Mouse (Mus musculus): ENCODE data around the gene Samd1. TPM values are rescaled to one million over a fixed set of nuclear protein-coding genes. Genes with fewer than 3 reads are reported as not detected.

The Samd1 gene
- polyA plus RNA-seq, 1 experiment, result 153 TPM

DNA sequence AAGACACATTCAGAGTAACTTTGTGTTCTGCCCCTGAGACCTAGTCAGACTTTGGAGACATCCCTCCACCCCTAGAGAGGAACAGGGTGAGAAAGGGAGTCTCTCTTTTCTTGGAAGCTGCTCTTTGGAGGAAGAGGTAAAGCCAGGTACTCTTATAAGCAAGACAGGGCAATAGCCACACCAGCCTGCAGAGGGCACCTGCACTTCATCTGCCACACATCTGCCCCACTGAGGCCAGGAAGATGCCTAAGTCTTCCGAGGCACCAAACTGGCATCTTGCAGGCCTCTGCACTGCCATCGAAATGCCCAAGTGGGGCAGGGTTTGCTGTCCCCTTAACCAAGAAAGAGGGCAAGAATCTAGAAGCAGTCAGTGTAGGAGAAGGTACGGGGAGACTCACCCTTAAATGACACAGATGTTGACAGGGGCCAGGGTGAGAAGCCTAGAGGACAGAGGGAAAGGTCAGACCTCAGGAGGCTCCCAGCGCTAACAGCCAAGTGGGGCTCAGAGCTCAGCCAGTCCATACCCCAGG, 21.3 kb upstream of the Samd1 start:
- Histone ChIP-seq H3K27ac (ENCODE audit: control insufficient read depth, insufficient read depth, low read length) (no peak overlapping the region), H3K27me3 (ENCODE audit: control insufficient read depth, insufficient read depth, low read length) (no peaks in the 10 kb centered on the region), H3K4me1 (replicated peaks; ENCODE audit: control insufficient read depth, insufficient read depth, low read length) (peaks cover 31% of the 10 kb centered on the region), H3K36me3 (ENCODE audit: control insufficient read depth, insufficient read depth, low read length) (no peaks in the 10 kb centered on the region), H3K4me3 (ENCODE audit: control insufficient read depth, insufficient read depth, low read length) (no peak overlapping the region)
- peak; percentile 45; the same call in 1 of the 2 replicates for TF ChIP-seq CTCF (IDR thresholded peaks at IDR 0.05; ENCODE audit: borderline replicate concordance, control insufficient read depth, extremely low read depth, insufficient read depth, low read length, poor library complexity)
- TF ChIP-seq POLR2A (IDR thresholded peaks at IDR 0.05; ENCODE audit: control insufficient read depth, extremely low read depth, insufficient read depth, low read length, poor library complexity), result no peak
- WGBS, result 75% methylated on average over 4 of the region's 4 CpGs
- DNase-seq, result peak; percentile 56

DNA sequence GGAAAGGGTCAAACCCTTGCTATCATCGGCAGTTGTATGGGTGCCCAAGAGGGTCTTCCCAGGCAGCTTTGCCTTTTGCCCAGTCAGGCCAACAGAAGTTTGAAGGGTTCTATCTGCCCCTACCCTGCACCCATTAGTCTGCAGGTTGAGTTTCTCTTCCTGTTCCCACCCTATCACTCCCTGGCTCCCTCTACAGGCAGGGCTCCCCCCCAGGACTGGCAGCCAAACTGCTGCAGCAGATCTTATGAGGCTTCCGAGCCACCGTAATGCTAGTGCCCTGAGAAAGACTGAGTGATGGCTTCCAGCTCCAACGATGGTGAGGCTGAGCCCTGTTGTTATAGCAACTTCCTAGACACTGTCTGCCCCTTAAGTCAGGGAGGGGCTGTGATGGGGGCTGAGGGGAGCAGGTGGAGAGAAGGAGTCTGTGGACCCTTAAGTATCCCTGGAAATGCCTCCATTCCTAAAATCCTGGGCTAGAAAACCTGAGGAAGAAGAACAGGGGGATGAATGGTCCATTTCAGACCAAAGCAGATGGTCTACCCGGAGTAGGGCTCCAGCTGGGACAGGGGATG, 20.6 kb upstream of the Samd1 start:
- H3K27ac ChIP-seq (ENCODE audit: control insufficient read depth, insufficient read depth, low read length), result no peak overlapping the region
- H3K36me3 ChIP-seq (ENCODE audit: control insufficient read depth, insufficient read depth, low read length), result no peaks in the 10 kb centered on the region
- WGBS, result 94% methylated on average over 5 of the region's 5 CpGs
- no peaks in the 10 kb centered on the region for H3K27me3 ChIP-seq (ENCODE audit: control insufficient read depth, insufficient read depth, low read length)
- H3K4me1 ChIP-seq (replicated peaks; ENCODE audit: control insufficient read depth, insufficient read depth, low read length), result peaks cover 28% of the 10 kb centered on the region
- no peak overlapping the region for H3K4me3 ChIP-seq (ENCODE audit: control insufficient read depth, insufficient read depth, low read length)
- TF ChIP-seq CTCF (IDR thresholded peaks at IDR 0.05; ENCODE audit: borderline replicate concordance, control insufficient read depth, extremely low read depth, insufficient read depth, low read length, poor library complexity) (no peak), POLR2A (IDR thresholded peaks at IDR 0.05; ENCODE audit: control insufficient read depth, extremely low read depth, insufficient read depth, low read length, poor library complexity) (no peak)
- peak; percentile 20 for DNase-seq

DNA sequence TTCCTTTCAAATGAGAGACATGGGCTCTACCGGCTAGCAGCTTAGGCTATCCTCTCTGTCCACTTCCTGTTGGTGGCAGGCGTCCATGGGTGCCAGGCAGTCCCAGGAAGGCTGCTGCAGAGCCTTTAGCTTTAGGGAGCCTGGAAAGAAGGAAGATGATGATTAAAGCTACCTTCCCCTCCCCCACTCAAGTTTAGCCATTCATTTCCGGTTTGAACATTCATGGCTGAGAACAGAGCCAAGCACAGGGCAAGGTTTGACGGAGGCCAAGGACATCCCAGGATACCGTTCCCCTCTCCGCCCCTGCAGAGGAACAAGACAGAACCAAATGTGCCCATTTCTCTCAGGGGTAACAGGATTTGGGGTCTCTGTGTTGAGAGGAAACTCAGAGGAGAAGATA, 19.8 kb upstream of the Samd1 start:
- Histone ChIP-seq H3K36me3 (ENCODE audit: control insufficient read depth, insufficient read depth, low read length) (no peaks in the 10 kb centered on the region), H3K4me1 (replicated peaks; ENCODE audit: control insufficient read depth, insufficient read depth, low read length) (peaks cover 25% of the 10 kb centered on the region), H3K4me3 (ENCODE audit: control insufficient read depth, insufficient read depth, low read length) (no peak overlapping the region), H3K27ac (ENCODE audit: control insufficient read depth, insufficient read depth, low read length) (no peak overlapping the region), H3K27me3 (ENCODE audit: control insufficient read depth, insufficient read depth, low read length) (no peaks in the 10 kb centered on the region)
- no peak for DNase-seq
- 65% methylated on average over 6 of the region's 6 CpGs for WGBS
- TF ChIP-seq CTCF (IDR thresholded peaks at IDR 0.05; ENCODE audit: borderline replicate concordance, control insufficient read depth, extremely low read depth, insufficient read depth, low read length, poor library complexity) (no peak), POLR2A (IDR thresholded peaks at IDR 0.05; ENCODE audit: control insufficient read depth, extremely low read depth, insufficient read depth, low read length, poor library complexity) (no peak)

DNA sequence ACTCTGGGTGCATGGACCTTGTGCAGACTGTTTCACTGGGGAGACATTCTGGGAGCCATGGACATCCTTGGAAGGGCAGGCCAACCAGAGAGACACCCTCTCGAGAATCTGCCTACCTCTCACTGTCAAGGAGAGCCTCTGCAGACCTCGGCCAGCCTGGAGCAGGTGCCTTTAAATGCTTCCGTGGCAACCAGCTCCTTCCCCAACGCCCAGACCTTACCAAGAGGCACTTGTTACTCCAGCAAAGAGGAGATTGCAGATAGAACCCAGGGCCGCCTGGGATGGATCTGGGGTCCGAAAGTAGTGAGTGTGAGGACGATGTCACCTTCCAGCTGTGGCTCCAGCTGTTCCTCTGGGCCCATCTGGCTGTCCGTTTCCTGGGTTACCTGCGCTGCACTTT, 19.3 kb upstream of the Samd1 start:
- Histone ChIP-seq H3K27ac (ENCODE audit: control insufficient read depth, insufficient read depth, low read length) (no peak overlapping the region), H3K4me1 (replicated peaks; ENCODE audit: control insufficient read depth, insufficient read depth, low read length) (peaks cover 25% of the 10 kb centered on the region), H3K4me3 (ENCODE audit: control insufficient read depth, insufficient read depth, low read length) (no peak overlapping the region), H3K27me3 (ENCODE audit: control insufficient read depth, insufficient read depth, low read length) (no peaks in the 10 kb centered on the region), H3K36me3 (ENCODE audit: control insufficient read depth, insufficient read depth, low read length) (no peaks in the 10 kb centered on the region)
- DNase-seq, result no peak
- no peak for TF ChIP-seq CTCF (IDR thresholded peaks at IDR 0.05; ENCODE audit: borderline replicate concordance, control insufficient read depth, extremely low read depth, insufficient read depth, low read length, poor library complexity)
- TF ChIP-seq POLR2A (IDR thresholded peaks at IDR 0.05; ENCODE audit: control insufficient read depth, extremely low read depth, insufficient read depth, low read length, poor library complexity), result no peak
- WGBS, result 93% methylated on average over 9 of the region's 9 CpGs

DNA sequence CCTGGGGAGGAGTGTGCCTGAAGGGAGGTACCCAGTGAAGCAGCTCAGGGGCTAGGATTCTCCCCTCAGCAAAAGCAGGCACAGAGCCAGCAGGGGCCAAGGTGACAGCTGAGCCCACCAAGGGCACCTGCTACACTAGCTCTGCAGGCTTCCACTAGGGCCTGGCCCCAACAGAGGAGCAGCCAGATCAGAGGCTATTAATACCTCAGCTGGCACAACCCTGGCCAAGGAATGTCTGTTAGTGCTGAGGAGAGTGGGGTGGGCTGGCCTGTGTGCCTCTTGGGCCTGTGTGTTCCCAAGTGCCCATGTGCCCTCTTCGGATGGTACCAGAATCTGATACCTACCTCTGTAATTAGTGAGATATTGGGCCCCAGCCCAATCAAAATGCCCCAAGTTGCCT, 17.2 kb upstream of the Samd1 start:
- no peak for DNase-seq
- no peak for TF ChIP-seq CTCF (IDR thresholded peaks at IDR 0.05; ENCODE audit: borderline replicate concordance, control insufficient read depth, extremely low read depth, insufficient read depth, low read length, poor library complexity)
- no peak for TF ChIP-seq POLR2A (IDR thresholded peaks at IDR 0.05; ENCODE audit: control insufficient read depth, extremely low read depth, insufficient read depth, low read length, poor library complexity)

DNA sequence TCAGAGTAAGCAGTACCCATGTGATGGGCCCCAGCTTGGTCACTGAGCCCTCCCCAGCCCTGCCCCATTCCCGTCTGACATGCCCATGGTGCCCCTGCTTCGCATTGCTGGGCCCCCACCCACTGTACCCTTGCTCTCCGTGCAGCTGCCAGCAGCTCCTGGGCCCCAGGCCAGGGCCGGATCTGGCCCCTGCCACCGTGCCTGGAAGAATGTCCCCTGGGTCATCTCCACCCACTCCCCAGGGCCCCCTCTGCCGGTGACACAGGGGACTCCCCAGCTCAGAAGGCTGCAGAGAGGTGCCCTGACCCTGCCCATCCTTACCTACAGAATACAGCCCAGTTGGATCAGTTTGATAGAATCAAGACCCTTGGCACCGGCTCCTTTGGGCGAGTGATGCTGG, 16.6 kb upstream of the Samd1 start:
- Histone ChIP-seq H3K36me3 (ENCODE audit: control insufficient read depth, insufficient read depth, low read length) (no peaks in the 10 kb centered on the region), H3K4me1 (replicated peaks; ENCODE audit: control insufficient read depth, insufficient read depth, low read length) (peaks cover 14% of the 10 kb centered on the region), H3K27me3 (ENCODE audit: control insufficient read depth, insufficient read depth, low read length) (no peaks in the 10 kb centered on the region), H3K4me3 (ENCODE audit: control insufficient read depth, insufficient read depth, low read length) (no peak overlapping the region), H3K27ac (ENCODE audit: control insufficient read depth, insufficient read depth, low read length) (no peak overlapping the region)
- no peak for TF ChIP-seq POLR2A (IDR thresholded peaks at IDR 0.05; ENCODE audit: control insufficient read depth, extremely low read depth, insufficient read depth, low read length, poor library complexity)
- no peak for TF ChIP-seq CTCF (IDR thresholded peaks at IDR 0.05; ENCODE audit: borderline replicate concordance, control insufficient read depth, extremely low read depth, insufficient read depth, low read length, poor library complexity)
- WGBS, result 92% methylated on average over 8 of the region's 8 CpGs
- no peak for DNase-seq

More for the DNA sequence above, 17.2 kb upstream of the Samd1 start:
- 92% methylated on average over 1 of the region's 1 CpGs for WGBS
- Histone ChIP-seq H3K27ac (ENCODE audit: control insufficient read depth, insufficient read depth, low read length) (no peak overlapping the region), H3K4me3 (ENCODE audit: control insufficient read depth, insufficient read depth, low read length) (no peak overlapping the region), H3K27me3 (ENCODE audit: control insufficient read depth, insufficient read depth, low read length) (no peaks in the 10 kb centered on the region), H3K36me3 (ENCODE audit: control insufficient read depth, insufficient read depth, low read length) (no peaks in the 10 kb centered on the region), H3K4me1 (replicated peaks; ENCODE audit: control insufficient read depth, insufficient read depth, low read length) (peaks cover 14% of the 10 kb centered on the region)
